In the genomic region with DNA sequence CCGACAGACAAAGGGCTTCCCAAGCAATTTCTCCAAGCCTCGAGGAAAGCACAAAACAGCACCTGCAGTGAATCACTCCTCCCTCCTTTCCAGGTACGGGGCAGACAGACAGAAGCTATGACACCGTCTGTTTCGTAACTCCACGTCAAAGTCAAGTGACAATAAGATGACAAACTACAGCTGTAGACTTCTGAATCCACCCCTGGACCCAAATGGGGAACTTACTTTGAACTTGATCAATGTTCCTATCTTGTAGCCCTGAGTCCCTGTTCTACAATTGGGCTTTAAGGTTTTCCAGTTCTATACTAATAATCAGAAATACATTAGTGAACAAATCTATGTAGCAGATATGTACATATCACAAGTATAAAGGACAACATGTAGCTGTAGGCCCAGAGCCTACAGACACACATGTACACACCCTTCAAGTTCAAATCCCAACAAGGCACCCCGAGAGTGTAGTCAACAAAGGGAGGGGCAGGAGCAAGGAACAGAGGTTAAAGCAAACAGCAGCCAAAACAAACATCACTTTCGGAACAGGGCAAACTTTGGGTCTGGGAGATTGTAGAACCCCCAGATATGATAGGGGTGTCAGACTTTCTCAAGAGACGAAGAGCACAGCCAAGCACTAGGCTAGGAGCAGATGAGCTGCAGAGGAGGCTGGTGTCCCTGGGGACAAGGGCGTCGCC, we compare ENCODE assay signal across 8 mouse cellular contexts. TPM values are rescaled to one million over a fixed set of nuclear protein-coding genes. Genes with fewer than 3 reads are reported as not detected.
A peak's percentile ranks its signal among the peaks of the same experiment; 100 is the strongest.
DNase-seq lines count a peak whose midpoint lies in the region; ATAC-seq and TF ChIP-seq lines count a peak whose summit lies in the region.

No protein-coding gene starts in this region.

- no peak for DNase-seq in lung, embryonic 14.5 days
- DNase-seq in lung, postnatal 4 days = no peak
- DNase-seq in forebrain, embryonic 11.5 days (ENCODE audit: low spot score) = no peak
- DNase-seq in limb, embryonic 14.5 days (ENCODE audit: low spot score) = peak; percentile 2
- DNase-seq in layer of hippocampus, adult 9-10 months (ENCODE audit: low spot score) = no peak
- no peak for DNase-seq in adrenal gland, postnatal 36 days
- no peak for DNase-seq in adipocyte (ENCODE audit: low spot score)

- WGBS in lung, embryonic 14.5 days = 41% methylated on average over 11 of the region's 11 CpGs
- WGBS in forebrain, embryonic 11.5 days = 53% methylated on average over 11 of the region's 11 CpGs
- WGBS in limb, embryonic 14.5 days = 41% methylated on average over 11 of the region's 11 CpGs
- 52% methylated on average over 11 of the region's 11 CpGs for WGBS in neural tube, embryonic 13.5 days

- H3K4me3 ChIP-seq in lung, embryonic 14.5 days (ENCODE audit: low read depth, low read length) = peak overlapping the region; percentile 52
- peak overlapping the region; percentile 48; the same call in 1 of the 2 replicates for H3K4me3 ChIP-seq in forebrain, embryonic 11.5 days (ENCODE audit: low read depth, low read length)
- peak overlapping the region; percentile 52 for H3K4me3 ChIP-seq in limb, embryonic 14.5 days (replicated peaks; ENCODE audit: low read length)
- H3K4me3 ChIP-seq in neural tube, embryonic 13.5 days = peak overlapping the region; percentile 59

- peak overlapping the region; percentile 73 for H3K4me2 ChIP-seq in lung, embryonic 14.5 days
- peak overlapping the region; percentile 77 for H3K4me2 ChIP-seq in forebrain, embryonic 11.5 days (ENCODE audit: low read depth, low read length, severe bottlenecking)
- peak overlapping the region; percentile 63 for H3K4me2 ChIP-seq in limb, embryonic 14.5 days (replicated peaks; ENCODE audit: low read depth, low read length, severe bottlenecking)
- H3K4me2 ChIP-seq in neural tube, embryonic 13.5 days = peak overlapping the region; percentile 64

- H3K36me3 ChIP-seq in lung, embryonic 14.5 days (ENCODE audit: insufficient read depth) = no peaks in the 10 kb centered on the region
- no peaks in the 10 kb centered on the region for H3K36me3 ChIP-seq in forebrain, embryonic 11.5 days (ENCODE audit: control insufficient read depth, insufficient read depth, low read length)
- no peaks in the 10 kb centered on the region for H3K36me3 ChIP-seq in limb, embryonic 14.5 days (ENCODE audit: control insufficient read depth, insufficient read depth, low read length)
- H3K36me3 ChIP-seq in neural tube, embryonic 13.5 days = no peaks in the 10 kb centered on the region

- H3K27ac ChIP-seq in lung, embryonic 14.5 days (ENCODE audit: low read depth) = no peak overlapping the region
- no peak overlapping the region for H3K27ac ChIP-seq in forebrain, embryonic 11.5 days (ENCODE audit: low read depth, low read length)
- no peak overlapping the region for H3K27ac ChIP-seq in limb, embryonic 14.5 days (replicated peaks; ENCODE audit: low read depth, low read length)
- H3K27ac ChIP-seq in neural tube, embryonic 13.5 days (replicated peaks) = no peak overlapping the region

- H3K27me3 ChIP-seq in lung, embryonic 14.5 days (ENCODE audit: insufficient read depth, low read length) = no peaks in the 10 kb centered on the region
- peaks cover 6% of the 10 kb centered on the region for H3K27me3 ChIP-seq in forebrain, embryonic 11.5 days (ENCODE audit: control insufficient read depth, insufficient read depth, low read length)
- no peaks in the 10 kb centered on the region; the same call in 1 of the 2 replicates for H3K27me3 ChIP-seq in limb, embryonic 14.5 days (ENCODE audit: control insufficient read depth, insufficient read depth, low read length)
- peaks cover 54% of the 10 kb centered on the region for H3K27me3 ChIP-seq in neural tube, embryonic 13.5 days

- no peak for TF ChIP-seq CTCF in lung, embryonic 14.5 days (IDR thresholded peaks at IDR 0.05; ENCODE audit: low read depth)

- no peaks in the 10 kb centered on the region for H3K4me1 ChIP-seq in lung, embryonic 14.5 days (ENCODE audit: insufficient read depth)
- H3K4me1 ChIP-seq in forebrain, embryonic 11.5 days (replicated peaks; ENCODE audit: control insufficient read depth, insufficient read depth, low read length) = no peaks in the 10 kb centered on the region
- no peaks in the 10 kb centered on the region for H3K4me1 ChIP-seq in limb, embryonic 14.5 days (ENCODE audit: control insufficient read depth, insufficient read depth, low read length)
- no peaks in the 10 kb centered on the region for H3K4me1 ChIP-seq in neural tube, embryonic 13.5 days (replicated peaks)

- TF ChIP-seq POLR2A in limb, embryonic 14.5 days (IDR thresholded peaks at IDR 0.05; ENCODE audit: borderline replicate concordance, extremely low read depth, insufficient read depth, insufficient read length) = no peak

- 0 out of 2 replicates have a peak, but pooled peaks have one; percentile 22 for ATAC-seq in lung, embryonic 14.5 days (ENCODE audit: insufficient read depth)
- peak; percentile 40; the same call in 1 of the 2 replicates for ATAC-seq in forebrain, embryonic 11.5 days (replicated peaks; ENCODE audit: low FRiP score)
- no peak for ATAC-seq in limb, embryonic 14.5 days (ENCODE audit: low FRiP score, low read depth)
- ATAC-seq in neural tube, embryonic 13.5 days (ENCODE audit: low read depth) = peak; percentile 45; the same call in 1 of the 2 replicates

- peak overlapping the region; percentile 48; the same call in 1 of the 2 replicates for H3K9ac ChIP-seq in lung, embryonic 14.5 days
- no peak overlapping the region for H3K9ac ChIP-seq in forebrain, embryonic 11.5 days (ENCODE audit: low read length)
- H3K9ac ChIP-seq in limb, embryonic 14.5 days (ENCODE audit: low read depth, low read length, severe bottlenecking) = peak overlapping the region; percentile 59; the same call in 1 of the 2 replicates
- peak overlapping the region; percentile 71 for H3K9ac ChIP-seq in neural tube, embryonic 13.5 days

- no peaks in the 10 kb centered on the region for H3K9me3 ChIP-seq in lung, embryonic 14.5 days (ENCODE audit: low read depth, low read length)
- H3K9me3 ChIP-seq in forebrain, embryonic 11.5 days (ENCODE audit: control insufficient read depth, low read length) = no peaks in the 10 kb centered on the region
- H3K9me3 ChIP-seq in limb, embryonic 14.5 days (ENCODE audit: control insufficient read depth, low read length) = no peaks in the 10 kb centered on the region
- H3K9me3 ChIP-seq in neural tube, embryonic 13.5 days = no peaks in the 10 kb centered on the region

RNA-seq across cellular contexts. Expression of a gene that starts 0.9 kb away (rescaled TPM):
- 0.83 and 0.84 TPM in 2 replicates for polyA plus RNA-seq in lung, embryonic 14.5 days (2014; fragmentation: Nextera tagmentation; extraction: Ambion mirVana)
- 1.1 and 1.2 TPM in 2 replicates for polyA plus RNA-seq in forebrain, embryonic 11.5 days (2014; fragmentation: Nextera tagmentation; extraction: Ambion mirVana)
- polyA plus RNA-seq in limb, embryonic 14.5 days (2012; rRNA removed) = 2.2 and 2.5 TPM in 2 replicates
- polyA plus RNA-seq in limb, embryonic 14.5 days (2014; fragmentation: Nextera tagmentation; extraction: Ambion mirVana) = 3.2 TPM in 2 replicates
- 1.8 TPM in 2 replicates for polyA plus RNA-seq in neural tube, embryonic 13.5 days (2015; fragmentation: Nextera tagmentation; extraction: Ambion mirVana)
- total RNA-seq in adrenal gland, postnatal 36 days (2021) = 1 to 10 TPM; 4.5 TPM
